Mouse (Mus musculus) forebrain, embryonic 14.5 days (tissue): Measurements from ENCODE around the gene Cemip. TPM values are rescaled to one million over a fixed set of nuclear protein-coding genes. Genes with fewer than 3 reads are reported as not detected.

Experiments
- ATAC-seq: fragments of 200-750 bp; cut with Nextera tagmentation; 2 replicates; pipeline ENCODE4 v1.8.0; 2017; ENCODE audit warnings: mild to moderate bottlenecking, moderate library complexity
- DNase-seq: peaks from one replicate; pipeline ENCODE4 v3.0.0-alpha.2; 2015; ENCODE audit warnings: low spot score
- H3K27ac ChIP-seq: fragments of 300-500 bp; sonication (generic); 2 replicates; pipeline ENCODE4 v1.5.1; 2014; ENCODE audit warnings: low read depth, mild to moderate bottlenecking, control low read depth, low read length, moderate library complexity
- H3K27me3 ChIP-seq: fragments of 300-500 bp; sonication (generic); replicated peaks from 2 replicates; pipeline ENCODE4 v1.6.1; 2014; ENCODE audit warnings: low read length, control low read depth, mixed read lengths; ENCODE audit not compliant: control insufficient read depth, insufficient read depth
- H3K36me3 ChIP-seq: fragments of 300-500 bp; sonication (generic); 2 replicates; pipeline ENCODE4 v1.6.1; 2014; ENCODE audit warnings: low read length, control low read depth; ENCODE audit not compliant: control insufficient read depth, insufficient read depth
- H3K4me1 ChIP-seq: fragments of 300-500 bp; sonication (generic); 2 replicates; pipeline ENCODE4 v1.6.1; 2014; ENCODE audit warnings: antibody characterized with exemption, low read length, control low read depth; ENCODE audit not compliant: control insufficient read depth, insufficient read depth
- H3K4me2 ChIP-seq: fragments of 300-500 bp; sonication (generic); 2 replicates; pipeline ENCODE4 v1.6.1; 2014; ENCODE audit warnings: mild to moderate bottlenecking, control low read depth, low read length
- H3K4me3 ChIP-seq: fragments of 300-500 bp; sonication (generic); 2 replicates; pipeline ENCODE4 v1.5.1; 2014; ENCODE audit warnings: low read depth, low read length, control low read depth
- H3K9ac ChIP-seq: fragments of 300-500 bp; sonication (generic); 2 replicates; pipeline ENCODE4 v1.6.1; 2014; ENCODE audit warnings: mild to moderate bottlenecking, low read length, control low read depth, moderate library complexity
- H3K9me3 ChIP-seq: fragments of 300-500 bp; sonication (generic); replicated peaks from 2 replicates; pipeline ENCODE4 v1.6.1; 2016; ENCODE audit warnings: low read length, control low read depth, mixed read lengths; ENCODE audit not compliant: control insufficient read depth
- WGBS: fragments of 180-500 bp; shearing (Covaris S2); extraction: QIAGEN DNeasy Blood & Tissue Kit; methylation state at CpG from one replicate; pipeline ENCODE4 v1.1.7; 2014; 5-methylcytosine and 5-hydroxymethylcytosine counted together
- polyA plus RNA-seq: library from polyadenylated mRNA; unstranded; fragments of >200 nt; fragmentation: Nextera tagmentation; extraction: Ambion mirVana; gene quantifications from 2 replicates; pipeline ENCODE4 v1.2.1, GENCODE M21; 2014

Cemip gene
- polyA plus RNA-seq, 1 experiment from 2014 or later: 0.42 TPM

DNA sequence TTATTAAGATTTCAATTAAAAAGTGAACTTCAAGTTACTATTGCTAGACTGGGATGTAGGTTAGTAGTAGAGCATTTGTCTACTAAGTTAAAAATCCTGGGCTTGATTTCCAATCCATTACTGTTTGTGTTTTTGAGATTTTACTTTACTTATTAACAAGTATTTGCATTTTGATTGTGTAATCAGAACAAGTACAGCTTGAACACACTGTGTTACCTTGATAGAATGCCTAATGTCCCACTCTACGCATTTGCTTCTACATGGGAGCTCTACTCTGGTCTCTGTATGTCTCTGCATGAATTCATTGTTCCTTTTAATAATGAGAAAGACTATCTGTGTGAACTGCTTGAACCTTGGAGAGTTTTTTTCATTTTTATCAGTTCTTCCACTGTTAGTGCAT is 20.6 kb upstream of the Cemip start:
- Histone ChIP-seq H3K27ac (no peak overlapping the region), H3K9me3 (no peaks in the 10 kb centered on the region), H3K4me1 (no peaks in the 10 kb centered on the region), H3K36me3 (peaks cover 16% of the 10 kb centered on the region), H3K4me3 (no peak overlapping the region), H3K4me2 (no peak overlapping the region), H3K9ac (no peak overlapping the region), H3K27me3 (no peaks in the 10 kb centered on the region)
- ATAC-seq: no peak
- 97% methylated on average over 1 of the region's 1 CpGs for WGBS
- DNase-seq: no peak

DNA sequence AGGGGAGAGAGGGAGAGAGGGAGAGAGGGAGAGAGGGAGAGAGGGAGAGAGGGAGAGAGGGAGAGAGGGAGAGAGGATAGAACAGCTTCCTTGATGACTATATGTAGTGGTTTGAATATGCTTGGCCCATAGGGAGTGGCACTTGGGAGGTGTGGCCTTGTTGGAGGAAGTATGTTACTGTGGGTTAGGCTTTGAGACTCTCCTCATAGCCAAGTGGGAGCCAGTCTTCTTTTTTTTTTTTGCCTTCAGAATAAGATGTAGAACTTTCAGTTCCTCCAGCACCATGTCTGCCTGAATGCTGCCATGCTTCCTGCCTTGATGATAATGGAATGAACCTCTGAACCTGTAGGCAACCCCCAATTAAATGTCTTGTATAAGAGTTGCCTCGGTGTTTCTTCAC is 16.3 kb upstream of the Cemip start:
- no peak overlapping the region for H3K4me2 ChIP-seq
- H3K27ac ChIP-seq: no peak overlapping the region
- H3K36me3 ChIP-seq: no peaks in the 10 kb centered on the region
- no peak overlapping the region for H3K9ac ChIP-seq
- H3K27me3 ChIP-seq: no peaks in the 10 kb centered on the region
- ATAC-seq (no peak), DNase-seq (no peak)
- no peaks in the 10 kb centered on the region for H3K9me3 ChIP-seq
- WGBS: 88% methylated on average over 1 of the region's 1 CpGs
- no peaks in the 10 kb centered on the region for H3K4me1 ChIP-seq
- no peak overlapping the region for H3K4me3 ChIP-seq

DNA sequence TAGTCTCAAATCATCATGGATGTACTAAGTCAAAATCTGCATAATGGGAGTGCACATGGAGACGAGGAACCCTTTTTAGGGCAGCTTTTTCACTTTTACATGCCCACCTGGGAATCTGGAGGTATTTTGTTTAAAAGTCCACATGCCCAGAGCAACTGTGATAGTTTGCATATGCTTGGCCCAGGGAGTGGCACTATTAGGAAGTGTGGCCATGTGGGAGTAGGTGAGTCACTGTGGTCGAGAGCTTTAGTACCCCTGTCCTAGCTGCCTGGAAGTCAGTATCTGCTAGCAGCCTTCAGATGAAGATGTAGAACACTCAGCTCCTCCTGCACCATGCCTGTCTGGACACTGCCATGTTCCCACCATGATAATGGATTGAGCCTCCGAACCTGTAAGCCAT is 14.4 kb upstream of the Cemip start:
- Histone ChIP-seq H3K36me3 (no peaks in the 10 kb centered on the region), H3K9me3 (no peaks in the 10 kb centered on the region), H3K27me3 (no peaks in the 10 kb centered on the region), H3K4me3 (no peak overlapping the region), H3K9ac (no peak overlapping the region), H3K4me2 (no peak overlapping the region), H3K4me1 (no peaks in the 10 kb centered on the region), H3K27ac (no peak overlapping the region)
- 91% methylated on average over 3 of the region's 3 CpGs for WGBS
- ATAC-seq (no peak), DNase-seq (no peak)

DNA sequence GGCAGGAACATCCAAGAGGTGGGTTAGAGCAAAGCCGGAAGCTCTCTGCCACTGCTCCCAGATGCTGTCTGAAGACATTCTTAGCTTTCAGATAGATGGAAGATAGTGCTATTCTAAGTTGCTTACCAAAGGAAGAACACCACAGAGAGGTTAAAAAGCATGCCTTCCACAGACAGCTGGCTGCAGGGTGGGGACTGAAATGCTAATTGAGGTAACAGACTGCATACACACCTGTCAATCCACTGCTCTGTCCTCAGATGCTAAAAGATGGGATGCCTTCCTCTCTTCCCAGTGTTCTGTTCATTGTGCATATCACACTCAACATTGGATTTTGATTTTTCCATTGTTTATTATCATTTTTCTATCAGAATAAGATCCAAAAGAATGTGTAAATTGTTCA is 11.8 kb upstream of the Cemip start:
- Histone ChIP-seq H3K9me3 (no peaks in the 10 kb centered on the region), H3K4me2 (no peak overlapping the region), H3K4me3 (no peak overlapping the region), H3K36me3 (no peaks in the 10 kb centered on the region), H3K27me3 (no peaks in the 10 kb centered on the region), H3K4me1 (no peaks in the 10 kb centered on the region), H3K9ac (no peak overlapping the region), H3K27ac (no peak overlapping the region)
- ATAC-seq: no peak
- no peak for DNase-seq
- WGBS: 100% methylated on average over 1 of the region's 1 CpGs

DNA sequence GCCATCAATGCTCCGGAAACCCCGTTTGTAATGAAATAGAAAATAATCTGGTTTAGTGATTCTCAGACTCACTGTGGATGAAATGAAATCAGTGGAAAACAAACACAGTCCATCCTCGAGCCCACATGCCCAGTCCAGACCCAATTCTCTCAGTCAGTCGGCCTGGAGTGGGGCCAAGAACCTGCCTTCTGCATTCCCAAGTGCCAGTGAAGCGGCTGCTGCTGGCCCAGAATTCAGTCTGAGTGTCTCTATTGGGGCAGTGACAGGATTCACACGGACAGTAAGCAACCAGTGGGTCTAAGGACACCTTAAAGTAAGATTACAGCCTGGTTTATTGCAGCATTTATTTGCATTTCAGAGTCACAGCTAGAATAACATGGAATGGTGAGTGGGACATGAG is 10.2 kb upstream of the Cemip start:
- no peak overlapping the region for H3K27ac ChIP-seq
- H3K36me3 ChIP-seq: no peaks in the 10 kb centered on the region
- no peak overlapping the region for H3K4me2 ChIP-seq
- H3K27me3 ChIP-seq: no peaks in the 10 kb centered on the region
- H3K9ac ChIP-seq: no peak overlapping the region
- no peaks in the 10 kb centered on the region for H3K4me1 ChIP-seq
- DNase-seq: no peak
- 68% methylated on average over 6 of the region's 6 CpGs for WGBS
- no peaks in the 10 kb centered on the region for H3K9me3 ChIP-seq
- no peak overlapping the region for H3K4me3 ChIP-seq
- ATAC-seq: no peak

DNA sequence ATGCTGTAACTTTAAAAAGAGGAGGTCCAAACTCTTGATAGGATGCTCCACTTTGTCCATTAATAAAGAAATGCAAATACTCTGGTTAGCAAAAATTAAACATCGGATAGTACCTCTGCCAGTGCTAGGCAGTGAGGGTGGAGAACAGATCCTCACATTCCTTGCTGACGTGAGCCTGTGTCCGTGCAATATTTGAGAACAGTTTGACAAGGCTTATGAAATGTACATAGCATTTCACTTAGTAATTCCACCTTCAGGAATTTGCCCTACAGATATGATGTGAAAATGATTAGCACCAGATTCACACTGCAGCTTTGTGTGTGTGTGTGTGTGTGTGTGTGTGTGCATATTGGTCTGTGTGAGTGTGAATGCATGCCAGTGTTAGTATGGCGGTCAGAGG is 4.5 kb upstream of the Cemip start:
- H3K4me2 ChIP-seq: no peak overlapping the region
- no peak overlapping the region for H3K9ac ChIP-seq
- H3K9me3 ChIP-seq: no peaks in the 10 kb centered on the region
- ATAC-seq: no peak
- H3K4me1 ChIP-seq: no peaks in the 10 kb centered on the region
- DNase-seq: no peak
- H3K27me3 ChIP-seq: peaks cover 4% of the 10 kb centered on the region
- no peak overlapping the region for H3K4me3 ChIP-seq
- WGBS: 86% methylated on average over 4 of the region's 4 CpGs
- no peak overlapping the region for H3K27ac ChIP-seq
- H3K36me3 ChIP-seq: no peaks in the 10 kb centered on the region

DNA sequence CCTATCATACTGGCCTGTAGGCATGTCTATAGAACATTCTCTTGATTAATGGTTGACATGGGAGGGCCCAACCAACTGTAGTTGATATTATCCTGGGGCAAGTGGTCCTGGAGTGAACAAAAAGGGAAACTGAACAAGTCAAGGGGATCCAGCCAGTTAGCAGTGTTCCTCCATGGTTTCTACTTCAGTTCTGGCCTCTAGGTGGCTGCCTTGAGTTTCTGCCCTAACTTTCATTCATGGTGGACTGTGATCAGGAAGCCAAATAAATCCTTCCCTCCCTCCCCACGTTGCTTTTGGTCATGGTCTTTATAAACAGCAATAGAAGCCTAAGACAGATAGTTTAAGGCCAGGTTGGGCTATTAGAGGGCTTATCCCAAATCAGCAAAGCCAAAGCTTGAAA is 3.5 kb upstream of the Cemip start:
- 21% methylated on average over 1 of the region's 1 CpGs for whole genome bisulfite sequencing
- peaks cover 4% of the 10 kb centered on the region; the same call in 1 of the 2 replicates for H3K4me1 ChIP-seq
- no peak overlapping the region for H3K27ac ChIP-seq
- H3K36me3 ChIP-seq: no peaks in the 10 kb centered on the region
- H3K9me3 ChIP-seq: no peaks in the 10 kb centered on the region
- peaks cover 14% of the 10 kb centered on the region for H3K27me3 ChIP-seq
- H3K4me2 ChIP-seq: no peak overlapping the region
- ATAC-seq (no peak), DNase-seq (no peak)
- no peak overlapping the region for H3K4me3 ChIP-seq
- H3K9ac ChIP-seq: no peak overlapping the region

DNA sequence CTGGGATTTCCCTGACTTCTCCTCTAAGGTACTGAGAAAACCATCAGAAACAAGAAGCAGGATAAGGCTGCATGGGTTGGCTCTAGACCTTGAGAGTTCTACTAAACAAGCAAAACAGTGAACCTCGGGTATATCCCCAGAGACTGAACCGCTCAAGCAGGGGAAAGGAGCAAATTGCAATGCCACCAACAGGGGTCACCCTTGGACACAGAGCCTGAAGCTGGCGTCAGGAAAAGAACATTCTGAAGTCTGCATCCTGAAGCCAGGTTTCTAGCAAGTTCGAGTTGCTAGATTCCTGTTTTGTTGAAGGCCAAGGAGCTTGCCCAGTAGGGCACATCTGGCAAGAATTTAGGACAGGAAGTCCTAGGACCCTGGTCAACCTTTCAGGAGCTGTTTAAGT is 2.7 kb upstream of the Cemip start:
- ATAC-seq: no peak
- no peak overlapping the region for H3K9ac ChIP-seq
- DNase-seq: peak; percentile 72
- H3K9me3 ChIP-seq: no peaks in the 10 kb centered on the region
- peaks cover 4% of the 10 kb centered on the region; the same call in 1 of the 2 replicates for H3K4me1 ChIP-seq
- no peak overlapping the region for H3K4me3 ChIP-seq
- no peaks in the 10 kb centered on the region for H3K36me3 ChIP-seq
- H3K27me3 ChIP-seq: peaks cover 16% of the 10 kb centered on the region
- H3K4me2 ChIP-seq: no peak overlapping the region
- 17% methylated on average over 4 of the region's 4 CpGs for WGBS
- H3K27ac ChIP-seq: no peak overlapping the region

DNA sequence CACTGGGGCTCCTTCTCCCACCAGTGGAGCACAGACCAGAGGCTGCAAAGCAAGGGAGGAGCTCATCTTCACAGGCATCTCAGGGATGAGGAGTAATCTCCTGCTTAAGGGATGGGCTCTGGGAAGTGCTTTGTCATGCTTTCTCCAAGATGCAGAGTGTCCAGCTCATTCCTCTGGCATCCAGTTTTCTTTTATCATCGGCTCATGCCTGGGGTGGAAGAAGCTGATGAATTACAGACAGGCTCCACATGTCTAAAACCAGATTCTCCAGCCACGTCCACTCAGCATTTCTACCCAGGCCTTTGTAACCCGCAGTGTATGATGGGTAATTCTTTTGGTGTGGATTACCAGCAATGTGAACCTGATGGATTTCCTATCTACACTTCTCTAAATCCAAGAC is 1.9 kb upstream of the Cemip start:
- Histone ChIP-seq H3K27me3 (peaks cover 18% of the 10 kb centered on the region), H3K4me3 (no peak overlapping the region), H3K9ac (no peak overlapping the region), H3K36me3 (no peaks in the 10 kb centered on the region), H3K9me3 (no peaks in the 10 kb centered on the region), H3K4me2 (no peak overlapping the region), H3K27ac (no peak overlapping the region), H3K4me1 (peaks cover 4% of the 10 kb centered on the region; the same call in 1 of the 2 replicates)
- no peak for ATAC-seq
- 91% methylated on average over 3 of the region's 3 CpGs for WGBS
- DNase-seq: no peak
